ENCODE assay signal across 9 mouse cellular contexts in the genomic region with DNA sequence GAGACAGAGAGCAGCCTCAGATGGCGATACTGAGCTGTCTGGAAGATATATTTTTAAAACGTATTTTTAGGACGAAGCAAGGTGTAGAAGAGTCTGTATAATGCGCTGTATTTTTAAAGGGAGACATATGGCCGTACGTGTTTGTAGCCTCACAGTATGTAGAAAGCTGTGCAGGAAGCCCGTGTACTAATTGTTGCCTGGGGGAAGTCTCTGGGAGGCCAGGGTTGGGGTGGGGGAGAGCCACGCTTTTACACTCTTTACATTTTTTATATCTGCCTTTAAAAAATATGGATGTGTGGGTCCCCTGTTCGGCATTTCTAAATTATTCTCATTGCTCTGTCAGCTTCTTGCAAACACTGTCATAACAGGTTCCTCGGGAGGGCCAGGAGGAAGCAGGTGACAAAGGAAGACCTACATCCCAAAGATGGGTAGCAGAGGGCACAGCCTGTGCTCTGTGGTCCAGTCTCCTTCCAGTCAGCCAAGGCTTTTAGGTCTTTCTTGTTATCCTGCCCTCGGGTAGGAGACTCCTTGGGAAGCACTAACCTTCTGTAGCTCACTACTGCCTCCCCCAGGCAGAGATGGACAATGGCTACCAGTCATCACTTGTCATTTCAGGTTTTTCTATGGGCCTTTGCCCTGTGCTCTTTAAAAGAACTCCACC.
A peak's percentile ranks its signal among the peaks of the same experiment; 100 is the strongest.
DNase-seq lines count a peak whose midpoint lies in the region; ATAC-seq and TF ChIP-seq lines count a peak whose summit lies in the region.
"Had no signal": no experiment of that assay in that cellular context is flagged by ENCODE, and none has a peak within 500 bp of the region (broad histone marks: within the 10 kb centered on the region; RNA-seq: fewer than 3 reads in every experiment).

No protein-coding gene starts in this region.

- DNase-seq in frontal cortex, postnatal 25 days (ENCODE audit: low spot score in 2 of 2) = no peak
- DNase-seq in midbrain, embryonic 10.5 days (ENCODE audit: low spot score) = peak; percentile 51
- peak; percentile 77 for DNase-seq in limb, embryonic 14.5 days (ENCODE audit: low spot score)
- DNase-seq in right cerebral cortex, postnatal 14 days = peak; percentile 54
- no peak for DNase-seq in ovary, adult 18-20 months (ENCODE audit: low spot score)

- WGBS in midbrain, embryonic 10.5 days = 83% methylated on average over 11 of the region's 11 CpGs
- 64% methylated on average over 11 of the region's 11 CpGs for WGBS in midbrain, embryonic 15.5 days
- WGBS in limb, embryonic 14.5 days = 30% methylated on average over 11 of the region's 11 CpGs

- H3K27me3 ChIP-seq in midbrain, embryonic 10.5 days (ENCODE audit: low read depth, poor library complexity, severe bottlenecking) = peaks cover 13% of the 10 kb centered on the region
- H3K27me3 ChIP-seq in midbrain, embryonic 15.5 days (replicated peaks) = no peaks in the 10 kb centered on the region
- H3K27me3 ChIP-seq in limb, embryonic 14.5 days (ENCODE audit: control insufficient read depth, insufficient read depth, low read length) = no peaks in the 10 kb centered on the region

- no peak overlapping the region for H3K4me3 ChIP-seq in midbrain, embryonic 10.5 days
- no peak overlapping the region for H3K4me3 ChIP-seq in midbrain, embryonic 15.5 days
- no peak overlapping the region for H3K4me3 ChIP-seq in embryonic fibroblast, embryonic 13.5 days (ENCODE audit: insufficient read depth, low read length)
- no peak overlapping the region for H3K4me3 ChIP-seq in limb, embryonic 14.5 days (replicated peaks; ENCODE audit: low read length)
- H3K4me3 ChIP-seq: heart, embryonic 13.5 days had no signal

- H3K4me2 ChIP-seq in midbrain, embryonic 15.5 days = no peak overlapping the region
- H3K4me2 ChIP-seq in limb, embryonic 14.5 days (replicated peaks; ENCODE audit: low read depth, low read length, severe bottlenecking) = 0 out of 2 replicates have a peak overlapping the region, but pooled peaks have one; percentile 11
- H3K4me2 ChIP-seq: heart, embryonic 13.5 days had no signal

- no peaks in the 10 kb centered on the region for H3K36me3 ChIP-seq in midbrain, embryonic 10.5 days
- H3K36me3 ChIP-seq in midbrain, embryonic 15.5 days (replicated peaks) = no peaks in the 10 kb centered on the region
- H3K36me3 ChIP-seq in limb, embryonic 14.5 days (ENCODE audit: control insufficient read depth, insufficient read depth, low read length) = no peaks in the 10 kb centered on the region
- H3K36me3 ChIP-seq: heart, embryonic 13.5 days had no signal

- ATAC-seq in frontal cortex, adult (ENCODE audit: low TSS enrichment) = peak; percentile 51
- ATAC-seq in midbrain, embryonic 15.5 days (replicated peaks) = no peak
- ATAC-seq in limb, embryonic 14.5 days (ENCODE audit: low FRiP score, low read depth) = no peak

- peak; percentile 28; the same call in 1 of the 2 replicates for TF ChIP-seq CTCF in embryonic fibroblast, embryonic 13.5 days (IDR thresholded peaks at IDR 0.05; ENCODE audit: borderline replicate concordance, insufficient read depth, low read length)

- H3K27ac ChIP-seq in midbrain, embryonic 10.5 days (replicated peaks) = no peak overlapping the region
- no peak overlapping the region for H3K27ac ChIP-seq in midbrain, embryonic 15.5 days
- H3K27ac ChIP-seq in embryonic fibroblast, embryonic 13.5 days (ENCODE audit: insufficient read depth, low read length) = no peak overlapping the region
- H3K27ac ChIP-seq in limb, embryonic 14.5 days (replicated peaks; ENCODE audit: low read depth, low read length) = no peak overlapping the region
- H3K27ac ChIP-seq: heart, embryonic 13.5 days had no signal

- no peak overlapping the region for H3K9ac ChIP-seq in midbrain, embryonic 15.5 days
- no peak overlapping the region for H3K9ac ChIP-seq in limb, embryonic 14.5 days (ENCODE audit: low read depth, low read length, severe bottlenecking)
- H3K9ac ChIP-seq: heart, embryonic 13.5 days had no signal

- peaks cover 9% of the 10 kb centered on the region for H3K4me1 ChIP-seq in midbrain, embryonic 10.5 days
- H3K4me1 ChIP-seq in midbrain, embryonic 15.5 days = peaks cover 2% of the 10 kb centered on the region; the same call in 1 of the 2 replicates
- peaks cover 4% of the 10 kb centered on the region for H3K4me1 ChIP-seq in embryonic fibroblast, embryonic 13.5 days (ENCODE audit: control insufficient read depth, insufficient read depth, low read length)
- H3K4me1 ChIP-seq in limb, embryonic 14.5 days (ENCODE audit: control insufficient read depth, insufficient read depth, low read length) = peaks cover 28% of the 10 kb centered on the region

- peaks cover 12% of the 10 kb centered on the region; the same call in 1 of the 2 replicates for H3K9me3 ChIP-seq in midbrain, embryonic 10.5 days (replicated peaks)
- H3K9me3 ChIP-seq in midbrain, embryonic 15.5 days = no peaks in the 10 kb centered on the region
- peaks cover 19% of the 10 kb centered on the region for H3K9me3 ChIP-seq in limb, embryonic 14.5 days (ENCODE audit: control insufficient read depth, low read length)

- TF ChIP-seq POLR2A in embryonic fibroblast, embryonic 13.5 days (IDR thresholded peaks at IDR 0.05; ENCODE audit: low read depth, low read length) = no peak
- no peak for TF ChIP-seq POLR2A in limb, embryonic 14.5 days (IDR thresholded peaks at IDR 0.05; ENCODE audit: borderline replicate concordance, extremely low read depth, insufficient read depth, insufficient read length)

Comparison
In these comparisons a context has a peak if more than half of its experiments do, and no peak if none do; other contexts are left out.
1. DNase-seq: peak in midbrain, embryonic 10.5 days (single experiment), limb, embryonic 14.5 days (single experiment) and right cerebral cortex, postnatal 14 days (single experiment); none in frontal cortex, postnatal 25 days (0 of 2) and ovary, adult 18-20 months (single experiment).